Mouse (Mus musculus): Measurements from ENCODE around the gene Foxred2. TPM values are rescaled to one million over a fixed set of nuclear protein-coding genes. Genes with fewer than 3 reads are reported as not detected.

Gene Foxred2
- polyA plus RNA-seq, 1 experiment from 2014 or later, result 0.24 TPM

DNA sequence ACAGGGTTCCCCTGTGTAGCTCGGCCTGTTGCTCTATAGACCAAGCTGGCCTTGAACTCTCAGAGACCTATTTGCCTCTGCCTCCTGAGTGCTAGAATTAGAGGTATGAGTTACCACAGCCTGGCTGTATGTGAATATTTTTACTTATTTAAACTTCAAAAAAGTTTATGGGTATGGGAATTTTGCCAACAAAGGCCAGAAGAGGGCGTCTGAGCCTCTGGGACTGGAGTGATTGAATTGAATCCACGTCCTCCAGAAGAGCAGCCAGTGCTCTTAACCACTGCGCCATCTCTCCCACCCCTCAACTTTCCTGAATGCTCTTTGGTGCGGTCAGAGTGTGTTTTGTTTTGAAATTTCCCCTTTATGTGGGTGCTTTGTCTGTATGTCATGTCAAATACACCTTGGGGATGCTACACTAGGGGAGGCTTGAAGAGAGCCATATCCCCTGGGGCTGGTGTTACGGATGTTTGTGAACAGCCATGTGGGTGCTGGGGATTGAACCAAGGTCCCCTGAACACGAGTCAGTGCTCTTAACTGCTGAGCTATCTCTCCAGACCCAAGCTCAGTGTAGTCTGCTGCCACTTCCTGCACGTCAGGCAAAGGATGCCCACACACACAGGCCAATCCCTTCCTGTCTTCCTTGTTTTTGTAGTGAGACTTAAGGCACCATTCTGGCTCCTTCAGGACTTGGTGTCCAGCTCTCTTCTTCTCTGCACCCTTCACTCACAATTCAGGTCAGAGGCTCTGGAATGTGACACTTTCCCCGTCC lies 33.1 kb downstream of the Foxred2 start:
- ATAC-seq (no peak), DNase-seq (ENCODE audit: low spot score) (peak; percentile 20)
- Histone ChIP-seq H3K27ac (ENCODE audit: low read length) (no peak overlapping the region; the same call in 1 of the 2 replicates), H3K9me3 (ENCODE audit: low read length) (no peaks in the 10 kb centered on the region), H3K9ac (replicated peaks; ENCODE audit: low read depth) (no peak overlapping the region), H3K36me3 (ENCODE audit: insufficient read depth, low read length) (0 out of 2 replicates have a peak, but pooled peaks cover 7% of the 10 kb centered on the region), H3K27me3 (replicated peaks; ENCODE audit: insufficient read depth, low read length) (no peaks in the 10 kb centered on the region), H3K4me3 (ENCODE audit: low read depth, low read length) (no peak overlapping the region), H3K4me1 (ENCODE audit: insufficient read depth, low read depth, low read length) (peaks cover 6% of the 10 kb centered on the region), H3K4me2 (replicated peaks; ENCODE audit: low read depth, low read length) (no peak overlapping the region)
- WGBS, result 61% methylated on average over 9 of the region's 9 CpGs
- TF ChIP-seq CTCF (IDR thresholded peaks at IDR 0.05), result no peak
- TF ChIP-seq EP300 (IDR thresholded peaks at IDR 0.05), result no peak

DNA sequence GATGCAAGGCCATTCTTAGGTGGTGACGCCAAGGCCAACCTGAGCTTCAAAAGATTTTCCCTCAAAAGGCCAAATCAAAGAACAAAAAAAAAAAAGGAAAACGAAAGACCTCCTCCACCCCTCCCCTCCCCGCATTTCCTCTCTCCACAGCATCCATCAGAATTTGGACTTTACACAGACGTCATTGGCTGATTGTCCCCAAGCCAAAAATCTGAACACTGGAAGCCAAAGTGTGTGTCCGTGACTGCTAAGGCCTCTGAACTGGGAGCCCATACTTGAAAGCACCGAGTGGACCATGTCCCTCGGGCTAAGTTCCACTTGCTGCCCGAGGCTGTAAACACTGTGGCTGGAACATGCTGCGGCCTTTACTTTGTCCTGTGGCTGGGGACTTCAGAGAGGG lies 33.8 kb downstream of the Foxred2 start:
- peaks cover 1% of the 10 kb centered on the region; the same call in 1 of the 2 replicates for H3K4me1 ChIP-seq (ENCODE audit: insufficient read depth, low read depth, low read length)
- H3K27ac ChIP-seq (ENCODE audit: low read length), result no peak overlapping the region
- H3K36me3 ChIP-seq (ENCODE audit: insufficient read depth, low read length), result 0 out of 2 replicates have a peak, but pooled peaks cover 7% of the 10 kb centered on the region
- no peak overlapping the region for H3K9ac ChIP-seq (replicated peaks; ENCODE audit: low read depth)
- TF ChIP-seq CTCF (IDR thresholded peaks at IDR 0.05), result no peak
- no peak for TF ChIP-seq EP300 (IDR thresholded peaks at IDR 0.05)
- no peaks in the 10 kb centered on the region for H3K9me3 ChIP-seq (ENCODE audit: low read length)
- DNase-seq (ENCODE audit: low spot score) (no peak), ATAC-seq (no peak)
- WGBS, result 70% methylated on average over 9 of the region's 9 CpGs
- H3K27me3 ChIP-seq (replicated peaks; ENCODE audit: insufficient read depth, low read length), result no peaks in the 10 kb centered on the region
- no peak overlapping the region for H3K4me2 ChIP-seq (replicated peaks; ENCODE audit: low read depth, low read length)
- H3K4me3 ChIP-seq (ENCODE audit: low read depth, low read length), result no peak overlapping the region

DNA sequence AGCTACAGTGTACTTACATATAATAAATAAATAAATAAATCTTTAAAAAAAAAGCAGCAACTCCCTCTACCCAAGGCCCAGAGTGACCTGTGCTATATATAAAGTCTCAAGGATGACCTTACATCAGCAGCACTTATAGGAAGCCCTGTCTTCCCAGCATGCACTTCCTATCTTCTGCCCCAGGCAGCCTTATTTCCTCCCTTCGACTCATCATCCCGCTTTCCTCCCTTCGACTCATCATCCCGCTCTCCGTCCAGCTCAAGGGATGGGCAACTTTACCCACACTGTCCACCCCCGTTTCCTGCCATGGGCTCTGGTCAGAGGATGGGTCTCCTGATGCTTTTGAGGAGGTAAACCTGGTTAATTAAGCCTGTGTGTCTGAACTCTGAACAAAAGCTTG lies 34.9 kb downstream of the Foxred2 start:
- Histone ChIP-seq H3K36me3 (ENCODE audit: insufficient read depth, low read length) (0 out of 2 replicates have a peak, but pooled peaks cover 7% of the 10 kb centered on the region), H3K4me3 (ENCODE audit: low read depth, low read length) (no peak overlapping the region), H3K4me2 (replicated peaks; ENCODE audit: low read depth, low read length) (no peak overlapping the region), H3K27ac (ENCODE audit: low read length) (no peak overlapping the region), H3K9ac (replicated peaks; ENCODE audit: low read depth) (no peak overlapping the region), H3K9me3 (ENCODE audit: low read length) (no peaks in the 10 kb centered on the region), H3K4me1 (ENCODE audit: insufficient read depth, low read depth, low read length) (no peaks in the 10 kb centered on the region), H3K27me3 (replicated peaks; ENCODE audit: insufficient read depth, low read length) (no peaks in the 10 kb centered on the region)
- 78% methylated on average over 6 of the region's 6 CpGs for WGBS
- DNase-seq (ENCODE audit: low spot score) (no peak), ATAC-seq (no peak)
- TF ChIP-seq EP300 (IDR thresholded peaks at IDR 0.05) (no peak), CTCF (IDR thresholded peaks at IDR 0.05) (no peak)

DNA sequence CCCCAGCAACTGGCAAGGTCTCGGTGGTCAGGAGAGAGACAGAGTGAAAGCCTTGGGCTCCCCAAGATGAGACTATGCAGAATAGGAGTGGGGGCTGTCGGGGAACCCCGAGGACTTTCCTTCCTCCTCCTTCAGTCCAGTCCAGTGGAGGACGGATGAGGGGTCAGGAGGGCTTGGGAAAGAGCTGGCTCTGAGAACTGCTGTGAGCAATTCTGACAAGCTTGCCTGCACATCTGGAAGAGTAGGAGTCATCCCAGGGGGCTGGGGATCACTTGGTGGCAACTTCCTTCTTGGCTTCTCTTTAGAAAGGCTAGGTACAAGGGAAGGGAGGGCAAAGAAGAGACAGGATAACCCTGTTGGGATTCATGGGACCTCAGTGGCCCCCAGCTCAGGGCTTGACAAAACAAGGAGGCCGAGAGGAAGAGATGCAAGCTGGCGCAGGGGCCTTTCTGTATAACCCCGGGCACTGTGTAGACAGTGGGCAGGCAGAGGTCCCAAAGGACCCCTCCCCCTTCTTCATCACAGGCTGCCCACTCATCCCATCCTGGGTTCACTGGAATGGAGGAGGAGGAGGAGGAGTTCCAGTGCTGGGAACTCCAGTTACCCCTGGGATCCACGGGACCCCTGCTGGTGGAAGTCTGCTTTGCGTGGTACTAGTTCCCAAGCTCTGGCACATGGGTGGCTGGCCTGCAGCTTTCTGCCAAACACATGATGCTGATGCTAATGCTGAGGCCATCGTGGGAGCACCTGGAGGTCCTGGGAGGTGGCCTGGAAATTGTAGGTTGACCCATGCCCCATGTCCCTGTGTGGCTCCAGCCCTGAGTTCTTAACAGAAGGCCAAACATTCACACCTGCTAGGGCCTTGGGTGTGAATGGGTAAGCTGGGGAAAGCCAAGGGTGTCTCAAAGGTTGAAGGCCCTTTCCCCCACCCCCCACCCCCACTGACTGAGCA lies 35.7 kb downstream of the Foxred2 start:
- Histone ChIP-seq H3K4me3 (ENCODE audit: low read depth, low read length) (no peak overlapping the region), H3K4me1 (ENCODE audit: insufficient read depth, low read depth, low read length) (no peaks in the 10 kb centered on the region), H3K9ac (replicated peaks; ENCODE audit: low read depth) (no peak overlapping the region), H3K27me3 (replicated peaks; ENCODE audit: insufficient read depth, low read length) (no peaks in the 10 kb centered on the region), H3K4me2 (replicated peaks; ENCODE audit: low read depth, low read length) (no peak overlapping the region), H3K27ac (ENCODE audit: low read length) (peak overlapping the region; percentile 51), H3K9me3 (ENCODE audit: low read length) (no peaks in the 10 kb centered on the region), H3K36me3 (ENCODE audit: insufficient read depth, low read length) (0 out of 2 replicates have a peak, but pooled peaks cover 7% of the 10 kb centered on the region)
- TF ChIP-seq EP300 (IDR thresholded peaks at IDR 0.05) (no peak), CTCF (IDR thresholded peaks at IDR 0.05) (peak; percentile 63)
- DNase-seq (ENCODE audit: low spot score) (peak; percentile 31), ATAC-seq (peak; percentile 39; the same call in 1 of the 2 replicates)
- WGBS, result 65% methylated on average over 10 of the region's 10 CpGs

DNA sequence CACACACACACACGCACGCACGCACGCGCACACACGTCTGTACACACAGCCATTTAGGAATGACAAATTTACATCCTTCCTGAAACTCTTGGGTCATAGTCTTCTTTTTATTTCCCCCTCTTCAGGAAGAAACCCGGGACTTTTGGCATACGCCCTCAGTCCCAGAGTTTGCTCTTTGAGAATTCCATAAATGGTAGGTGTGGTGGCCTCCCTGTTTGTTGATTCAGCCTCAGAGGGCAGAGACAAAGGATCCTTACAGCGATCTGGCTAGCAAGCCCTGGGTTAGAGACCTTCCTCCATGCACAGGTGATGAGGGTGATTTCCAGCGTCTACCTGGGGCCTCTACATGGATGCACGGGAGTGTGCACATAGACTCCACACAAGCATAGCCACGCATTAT lies 37.1 kb downstream of the Foxred2 start:
- Histone ChIP-seq H3K4me3 (ENCODE audit: low read depth, low read length) (no peak overlapping the region), H3K4me2 (replicated peaks; ENCODE audit: low read depth, low read length) (no peak overlapping the region), H3K9me3 (ENCODE audit: low read length) (no peaks in the 10 kb centered on the region), H3K36me3 (ENCODE audit: insufficient read depth, low read length) (0 out of 2 replicates have a peak, but pooled peaks cover 4% of the 10 kb centered on the region), H3K27me3 (replicated peaks; ENCODE audit: insufficient read depth, low read length) (no peaks in the 10 kb centered on the region), H3K27ac (ENCODE audit: low read length) (peak overlapping the region; percentile 47; the same call in 1 of the 2 replicates), H3K4me1 (ENCODE audit: insufficient read depth, low read depth, low read length) (no peaks in the 10 kb centered on the region), H3K9ac (replicated peaks; ENCODE audit: low read depth) (no peak overlapping the region)
- TF ChIP-seq EP300 (IDR thresholded peaks at IDR 0.05), result peak; percentile 42; the same call in 1 of the 2 replicates
- TF ChIP-seq CTCF (IDR thresholded peaks at IDR 0.05), result no peak
- DNase-seq (ENCODE audit: low spot score) (no peak), ATAC-seq (0 out of 2 replicates have a peak, but pooled peaks have one; percentile 3)
- 66% methylated on average over 12 of the region's 12 CpGs for WGBS
